Mouse (Mus musculus): ENCODE data around the gene P2ry12. TPM values are rescaled to one million over a fixed set of nuclear protein-coding genes. Genes with fewer than 3 reads are reported as not detected.

Gene P2ry12
- 1.9 and 2.5 TPM in 2 replicates for polyA plus RNA-seq (2012; rRNA removed)

GRCm38 (mm10) chr3:59262704-59263103 is at the start of gene P2ry12:
P2ry12 (minus strand) TSS chr3:59262871.

DNA sequence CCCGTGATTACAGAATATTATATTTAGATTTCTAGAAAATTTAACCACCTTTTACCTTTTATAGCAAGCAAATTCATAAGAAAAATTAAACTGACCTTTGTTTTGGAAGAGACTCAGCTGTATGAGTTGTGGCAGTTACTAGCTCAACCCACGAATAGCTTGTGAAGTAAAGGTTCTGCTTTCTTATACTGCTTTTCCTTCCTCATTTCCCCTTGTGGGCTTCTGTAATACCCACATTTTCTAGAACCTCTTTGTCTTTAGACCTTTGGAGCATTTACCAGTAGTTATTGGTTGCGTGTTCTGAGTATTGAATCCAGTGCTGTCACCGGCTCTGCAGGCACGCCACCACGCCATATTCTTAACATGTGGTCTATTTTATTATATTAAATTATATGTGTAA is 51.9 kb downstream of the P2ry12 start, which contains the start of gene P2ry13:
Gene P2ry13 (minus strand): TSS at position 156 of the 400 bp plus-strand sequence.

GRCm38 (mm10) chr3:59194938-59195337 is 67.7 kb downstream of the P2ry12 start, which contains the start of gene Gpr87:
Gpr87 (minus strand) TSS chr3:59195104.

Other genes starting within 250 kb of the P2ry12 start
- gene Gpr171, start 161.1 kb downstream of the P2ry12 start, polyA plus RNA-seq (2012; rRNA removed): 0.38 and 0.48 TPM in 2 replicates
- 3.8 TPM in 2 replicates for gene P2ry14, start 109.3 kb downstream of the P2ry12 start, polyA plus RNA-seq (2012; rRNA removed)
- gene Gpr87, start 67.8 kb downstream of the P2ry12 start, polyA plus RNA-seq (2012; rRNA removed): not detected in 2 replicates
- gene P2ry13, start 52.0 kb downstream of the P2ry12 start, polyA plus RNA-seq (2012; rRNA removed): 1.0 and 1.6 TPM in 2 replicates
- gene Igsf10, start 81.5 kb upstream of the P2ry12 start, polyA plus RNA-seq (2012; rRNA removed): 1.6 and 2.2 TPM in 2 replicates